Mouse (Mus musculus): ENCODE data around the gene Gm10337. TPM values are rescaled to one million over a fixed set of nuclear protein-coding genes. Genes with fewer than 3 reads are reported as not detected.

Gene Gm10337
- polyA plus RNA-seq, 1 experiment from 2014 or later, result not detected

DNA sequence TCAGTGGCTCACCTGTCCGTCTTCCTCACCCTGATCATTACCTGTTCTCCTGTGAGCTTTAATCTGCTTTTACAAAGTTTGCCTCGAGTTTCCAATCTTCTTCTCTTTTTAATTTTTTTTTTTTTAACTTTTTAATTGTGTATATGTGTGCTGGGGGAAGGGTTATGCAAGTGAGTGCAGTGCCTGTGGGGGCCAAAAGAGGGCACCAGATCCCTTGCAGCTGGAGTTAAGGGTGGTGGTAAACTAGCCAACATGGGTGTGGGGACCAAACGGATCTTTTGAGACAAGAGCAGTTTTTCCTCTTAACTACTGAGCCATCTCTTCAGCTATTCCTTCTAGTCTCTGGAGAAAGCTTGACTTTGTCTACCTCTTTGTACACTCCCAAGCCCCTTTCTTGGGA, 24.4 kb downstream of the Gm10337 start:
- H3K4me3 ChIP-seq (ENCODE audit: low read depth, low read length), result no peak overlapping the region
- TF ChIP-seq CTCF (IDR thresholded peaks at IDR 0.05; ENCODE audit: low read depth) (peak; percentile 54), EP300 (IDR thresholded peaks at IDR 0.05; ENCODE audit: low read depth) (no peak)
- H3K36me3 ChIP-seq (replicated peaks; ENCODE audit: insufficient read depth, low read length), result peaks cover 59% of the 10 kb centered on the region
- DNase-seq (no peak), ATAC-seq (no peak)
- no peaks in the 10 kb centered on the region for H3K27me3 ChIP-seq (ENCODE audit: insufficient read depth, low read length)
- WGBS (ENCODE audit: insufficient replicate concordance), result 69% methylated on average over 3 of the region's 3 CpGs
- no peak overlapping the region for H3K4me2 ChIP-seq (ENCODE audit: low read depth, low read length)
- no peaks in the 10 kb centered on the region for H3K4me1 ChIP-seq (ENCODE audit: insufficient read depth)
- no peak overlapping the region for H3K9ac ChIP-seq (replicated peaks)
- H3K9me3 ChIP-seq (ENCODE audit: low read length), result no peaks in the 10 kb centered on the region
- H3K27ac ChIP-seq (ENCODE audit: low read depth), result no peak overlapping the region

DNA sequence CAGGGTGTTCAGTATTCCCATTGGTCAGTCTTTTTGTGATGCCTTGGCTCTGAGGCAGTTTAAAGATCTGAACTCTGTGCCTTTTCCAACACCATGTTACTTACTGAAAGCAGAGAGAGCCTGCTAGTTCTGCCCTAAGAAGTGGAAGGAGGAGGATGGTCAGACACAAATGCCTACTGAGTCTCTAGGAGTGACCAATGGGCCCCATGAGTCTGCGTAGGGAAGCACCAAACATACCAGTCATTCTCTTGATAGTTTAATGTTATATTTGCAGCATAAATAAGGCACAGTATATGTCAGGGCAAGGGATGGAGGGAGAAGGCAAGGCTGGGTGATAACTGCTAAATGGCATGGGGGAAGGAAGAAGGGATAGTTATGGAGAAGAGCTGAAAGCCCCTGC, 24.9 kb downstream of the Gm10337 start:
- no peak for ATAC-seq
- DNase-seq, result no peak
- Histone ChIP-seq H3K27ac (ENCODE audit: low read depth) (no peak overlapping the region), H3K4me3 (ENCODE audit: low read depth, low read length) (no peak overlapping the region), H3K9ac (replicated peaks) (no peak overlapping the region), H3K9me3 (ENCODE audit: low read length) (no peaks in the 10 kb centered on the region), H3K4me2 (ENCODE audit: low read depth, low read length) (no peak overlapping the region), H3K4me1 (ENCODE audit: insufficient read depth) (no peaks in the 10 kb centered on the region), H3K36me3 (replicated peaks; ENCODE audit: insufficient read depth, low read length) (peaks cover 63% of the 10 kb centered on the region), H3K27me3 (ENCODE audit: insufficient read depth, low read length) (no peaks in the 10 kb centered on the region)
- no peak for TF ChIP-seq CTCF (IDR thresholded peaks at IDR 0.05; ENCODE audit: low read depth)
- TF ChIP-seq EP300 (IDR thresholded peaks at IDR 0.05; ENCODE audit: low read depth), result no peak
- WGBS (ENCODE audit: insufficient replicate concordance), result 93% methylated on average over 1 of the region's 1 CpGs

DNA sequence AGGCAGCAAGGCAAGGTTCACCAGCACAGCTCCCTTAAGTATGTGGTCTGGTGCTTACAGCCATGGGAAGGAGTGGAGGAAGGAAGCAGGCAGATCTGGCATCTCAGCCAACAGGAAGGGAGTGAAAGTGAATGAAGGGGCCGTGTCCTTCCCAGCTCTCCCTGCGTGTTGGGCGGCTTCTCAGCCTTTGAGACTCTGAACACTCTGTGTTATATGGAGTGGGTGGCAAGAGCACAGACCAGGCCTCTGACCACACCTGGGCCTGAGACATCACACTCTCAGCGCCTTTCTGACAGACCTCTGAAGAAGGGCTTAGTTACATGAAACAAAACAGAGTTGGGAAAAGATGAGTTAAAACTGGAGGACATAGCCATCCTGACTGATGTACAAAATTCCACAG, 27.0 kb downstream of the Gm10337 start:
- Histone ChIP-seq H3K4me3 (ENCODE audit: low read depth, low read length) (no peak overlapping the region), H3K4me2 (ENCODE audit: low read depth, low read length) (no peak overlapping the region), H3K27ac (ENCODE audit: low read depth) (no peak overlapping the region), H3K36me3 (replicated peaks; ENCODE audit: insufficient read depth, low read length) (peaks cover 64% of the 10 kb centered on the region), H3K9ac (replicated peaks) (no peak overlapping the region), H3K27me3 (ENCODE audit: insufficient read depth, low read length) (no peaks in the 10 kb centered on the region), H3K4me1 (ENCODE audit: insufficient read depth) (no peaks in the 10 kb centered on the region), H3K9me3 (ENCODE audit: low read length) (no peaks in the 10 kb centered on the region)
- DNase-seq (no peak), ATAC-seq (no peak)
- 74% methylated on average over 4 of the region's 4 CpGs for WGBS (ENCODE audit: insufficient replicate concordance)
- no peak for TF ChIP-seq EP300 (IDR thresholded peaks at IDR 0.05; ENCODE audit: low read depth)
- no peak for TF ChIP-seq CTCF (IDR thresholded peaks at IDR 0.05; ENCODE audit: low read depth)

DNA sequence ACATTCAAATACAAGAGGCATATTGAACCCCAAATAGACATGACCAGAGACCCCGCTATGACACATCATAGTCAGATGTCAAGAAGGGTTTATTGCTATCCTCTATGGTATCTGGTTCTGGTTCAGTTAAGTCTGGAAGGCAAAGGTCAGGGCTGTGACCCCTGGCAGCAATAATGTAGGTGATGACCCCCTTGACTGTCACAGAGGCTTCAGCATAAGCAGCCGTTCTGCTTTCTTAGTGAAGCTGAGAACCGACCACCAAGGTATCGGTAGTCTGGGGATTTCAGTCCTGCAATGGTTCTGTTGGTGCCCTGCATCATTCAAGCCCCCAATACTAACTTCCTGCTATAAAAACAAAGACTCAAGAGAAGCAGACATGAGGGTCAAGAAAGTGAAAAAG, 28.1 kb downstream of the Gm10337 start:
- TF ChIP-seq EP300 (IDR thresholded peaks at IDR 0.05; ENCODE audit: low read depth) (no peak), CTCF (IDR thresholded peaks at IDR 0.05; ENCODE audit: low read depth) (no peak)
- Histone ChIP-seq H3K4me3 (ENCODE audit: low read depth, low read length) (no peak overlapping the region), H3K36me3 (replicated peaks; ENCODE audit: insufficient read depth, low read length) (peaks cover 68% of the 10 kb centered on the region), H3K9me3 (ENCODE audit: low read length) (no peaks in the 10 kb centered on the region), H3K4me1 (ENCODE audit: insufficient read depth) (no peaks in the 10 kb centered on the region), H3K4me2 (ENCODE audit: low read depth, low read length) (no peak overlapping the region), H3K9ac (replicated peaks) (no peak overlapping the region), H3K27me3 (ENCODE audit: insufficient read depth, low read length) (no peaks in the 10 kb centered on the region), H3K27ac (ENCODE audit: low read depth) (no peak overlapping the region)
- 87% methylated on average over 4 of the region's 4 CpGs for WGBS (ENCODE audit: insufficient replicate concordance)
- DNase-seq, result no peak
- no peak for ATAC-seq

DNA sequence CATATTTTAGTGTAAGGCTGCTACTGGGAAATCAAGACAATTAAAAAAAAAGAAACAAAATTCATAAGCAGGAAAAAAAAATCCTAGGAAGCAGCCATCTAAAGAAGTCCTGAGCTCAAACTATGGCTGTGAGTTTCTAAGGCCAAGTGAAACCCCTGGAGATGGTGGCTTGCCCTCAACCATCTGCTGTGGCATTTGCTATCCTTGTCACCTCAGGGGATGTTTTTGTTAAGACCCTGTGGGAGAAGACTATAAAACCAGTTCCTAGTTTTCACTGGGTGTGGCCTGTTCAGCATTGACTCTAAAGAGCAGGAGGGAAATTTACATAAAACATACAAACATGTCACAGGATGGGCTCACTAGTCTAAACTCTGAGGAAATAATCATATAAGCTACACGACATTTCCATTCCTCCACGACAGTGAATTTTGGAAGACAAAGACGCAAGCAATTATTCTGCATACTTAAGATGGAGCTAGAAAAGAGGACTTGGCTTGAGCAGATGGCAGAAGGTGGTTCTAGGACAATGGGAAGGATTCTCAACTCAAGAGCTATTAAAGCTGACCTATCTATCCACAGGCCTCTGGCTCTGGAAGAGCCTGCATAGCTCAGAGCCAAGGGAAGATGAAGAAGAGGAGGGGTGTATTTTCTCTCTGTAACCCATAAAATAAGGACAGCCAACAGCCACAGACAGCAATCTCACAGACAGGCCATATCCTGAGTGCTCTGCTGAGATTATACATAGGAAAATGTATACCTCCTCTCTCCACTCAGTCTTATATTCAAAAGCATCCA, 28.8 kb downstream of the Gm10337 start:
- WGBS (ENCODE audit: insufficient replicate concordance), result 85% methylated on average over 3 of the region's 3 CpGs
- H3K27ac ChIP-seq (ENCODE audit: low read depth), result no peak overlapping the region
- H3K4me1 ChIP-seq (ENCODE audit: insufficient read depth), result no peaks in the 10 kb centered on the region
- DNase-seq (no peak), ATAC-seq (no peak)
- H3K36me3 ChIP-seq (replicated peaks; ENCODE audit: insufficient read depth, low read length), result peaks cover 75% of the 10 kb centered on the region
- no peak for TF ChIP-seq EP300 (IDR thresholded peaks at IDR 0.05; ENCODE audit: low read depth)
- no peak for TF ChIP-seq CTCF (IDR thresholded peaks at IDR 0.05; ENCODE audit: low read depth)
- H3K9me3 ChIP-seq (ENCODE audit: low read length), result no peaks in the 10 kb centered on the region
- no peak overlapping the region for H3K4me3 ChIP-seq (ENCODE audit: low read depth, low read length)
- no peaks in the 10 kb centered on the region for H3K27me3 ChIP-seq (ENCODE audit: insufficient read depth, low read length)
- no peak overlapping the region for H3K4me2 ChIP-seq (ENCODE audit: low read depth, low read length)
- H3K9ac ChIP-seq (replicated peaks), result no peak overlapping the region

DNA sequence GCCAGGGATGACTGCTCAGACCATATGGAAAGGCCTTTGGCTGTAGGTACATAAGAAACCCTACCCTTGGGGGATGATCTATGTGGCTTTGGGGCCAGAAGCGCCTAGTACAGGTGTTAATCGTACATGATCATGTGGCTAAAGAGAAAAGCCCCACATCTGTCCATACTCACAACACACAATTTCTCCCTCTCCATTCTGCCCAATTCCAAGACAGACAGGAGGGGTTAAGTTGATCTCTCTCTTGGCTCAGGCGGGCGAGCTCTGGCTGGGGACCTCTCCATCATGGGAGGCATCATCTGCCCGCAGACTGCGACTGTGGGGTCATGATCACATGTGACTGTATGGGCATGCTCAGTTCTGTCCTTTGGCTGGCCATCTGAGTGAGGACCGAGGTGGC, 30.4 kb downstream of the Gm10337 start:
- peaks cover 62% of the 10 kb centered on the region for H3K36me3 ChIP-seq (replicated peaks; ENCODE audit: insufficient read depth, low read length)
- no peak for DNase-seq

More for the DNA sequence above, 30.4 kb downstream of the Gm10337 start:
- Histone ChIP-seq H3K4me2 (ENCODE audit: low read depth, low read length) (no peak overlapping the region), H3K4me1 (ENCODE audit: insufficient read depth) (no peaks in the 10 kb centered on the region), H3K27ac (ENCODE audit: low read depth) (no peak overlapping the region), H3K9me3 (ENCODE audit: low read length) (no peaks in the 10 kb centered on the region), H3K9ac (replicated peaks) (no peak overlapping the region), H3K27me3 (ENCODE audit: insufficient read depth, low read length) (no peaks in the 10 kb centered on the region), H3K4me3 (ENCODE audit: low read depth, low read length) (no peak overlapping the region)
- WGBS (ENCODE audit: insufficient replicate concordance), result 91% methylated on average over 7 of the region's 7 CpGs
- TF ChIP-seq EP300 (IDR thresholded peaks at IDR 0.05; ENCODE audit: low read depth), result no peak
- no peak for TF ChIP-seq CTCF (IDR thresholded peaks at IDR 0.05; ENCODE audit: low read depth)
- ATAC-seq, result no peak
